Mouse (Mus musculus) E14TG2a.4 (cell line): ENCODE data around the gene Fam107a.

Experiments
- CTCF ChIP-seq: conservative IDR thresholded peaks from 2 replicates; pipeline ENCODE4 v1.5.1; 2014; ENCODE audit warnings: low read length
- NANOG ChIP-seq: IDR thresholded peaks from 2 replicates; pipeline ENCODE4 v1.6.1; 2014; ENCODE audit warnings: borderline replicate concordance, low read length, mixed read lengths
- POU5F1 ChIP-seq: IDR thresholded peaks from 2 replicates; pipeline ENCODE4 v1.6.1; 2014; ENCODE audit warnings: low read length, borderline replicate concordance

DNA sequence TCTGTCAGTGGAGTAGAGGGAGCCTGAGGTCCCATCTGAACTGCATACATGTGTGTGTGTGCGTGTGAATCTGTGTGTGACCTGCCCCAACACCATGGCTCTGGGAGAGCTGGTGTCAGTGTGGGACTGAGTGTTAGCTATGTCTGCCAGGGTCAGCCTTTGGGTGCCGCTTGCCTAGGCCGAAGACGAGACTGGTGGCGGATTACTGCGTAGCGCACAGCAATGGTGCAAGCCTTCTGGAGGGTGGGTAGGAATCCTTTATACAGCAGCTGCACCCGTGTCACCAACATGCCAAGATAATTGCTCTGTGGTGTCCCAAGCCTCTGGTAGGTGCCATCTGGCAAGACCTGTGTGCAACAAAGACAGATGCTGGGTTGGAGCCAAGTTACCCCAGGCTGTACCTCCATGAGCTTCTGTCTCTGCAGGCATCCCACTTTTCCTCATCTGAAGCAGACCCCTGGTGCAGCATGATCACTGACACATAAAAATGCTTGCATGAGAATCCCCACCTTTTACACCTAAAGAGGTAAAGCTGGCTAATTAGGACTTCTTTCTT, 66.4 kb downstream of the Fam107a start:
- TF ChIP-seq CTCF = no peak
- no peak for TF ChIP-seq POU5F1
- TF ChIP-seq NANOG = no peak
